Mouse (Mus musculus) hematopoietic multipotent progenitor cell, adult 10-12 weeks (in vitro differentiated cells): ENCODE results near the gene Gjc3. TPM values are rescaled to one million over a fixed set of nuclear protein-coding genes. Genes with fewer than 3 reads are reported as not detected.

Source experiments
- polyA plus RNA-seq: library from polyadenylated mRNA; stranded (reverse); fragments of >175 nt; gene quantifications from 2 replicates; pipeline ENCODE4 v1.2.3, GENCODE M21; 2012; ENCODE audit warnings: low replicate concordance

The Gjc3 gene
- polyA plus RNA-seq: not detected in 2 replicates

DNA sequence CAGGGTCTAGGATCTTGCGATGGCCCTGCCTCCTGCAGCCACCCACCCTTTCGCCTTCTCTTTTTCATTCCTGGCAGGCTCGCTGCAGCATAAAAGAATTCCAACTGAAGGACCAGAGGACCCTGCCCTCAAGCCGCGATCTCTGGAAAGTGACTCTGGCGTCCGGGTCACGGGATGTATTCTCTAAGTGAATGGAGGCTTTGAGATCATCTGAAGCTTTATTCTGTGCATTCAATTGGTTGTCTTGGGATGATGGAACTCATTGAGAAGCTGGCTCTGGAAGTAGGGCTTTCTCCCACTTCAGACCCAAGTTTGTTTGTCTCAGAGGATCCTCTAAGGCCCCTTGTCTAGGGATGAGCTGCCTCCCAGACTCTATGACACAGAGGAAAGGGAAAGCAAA, at the start of gene Gjc3:
Gjc3 (minus strand) TSS at position 154 of the 400 bp plus-strand sequence.

DNA sequence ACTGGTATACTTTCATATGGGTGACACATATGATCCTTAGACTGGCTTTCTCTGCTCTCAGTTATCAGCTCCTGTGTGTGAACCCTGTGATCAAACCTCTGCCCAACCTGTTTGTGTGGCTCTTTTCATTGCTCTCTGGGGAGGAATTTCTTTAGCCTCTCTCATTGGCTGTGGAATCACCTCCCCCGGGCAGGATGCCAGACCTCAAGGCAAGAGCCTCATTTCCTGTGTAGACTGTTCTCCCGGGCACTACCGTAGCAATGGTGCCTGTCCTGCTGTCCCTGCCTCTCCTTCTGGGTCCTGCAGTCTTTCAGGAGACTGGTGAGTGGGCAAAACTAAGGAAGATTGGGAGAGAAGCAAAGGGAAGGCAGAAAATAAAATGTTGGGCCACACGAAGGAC, 18.4 kb upstream of the Gjc3 start, which contains the start of gene Azgp1:
Azgp1 (plus strand) TSS at position 221 of the 400 bp plus-strand sequence.

DNA sequence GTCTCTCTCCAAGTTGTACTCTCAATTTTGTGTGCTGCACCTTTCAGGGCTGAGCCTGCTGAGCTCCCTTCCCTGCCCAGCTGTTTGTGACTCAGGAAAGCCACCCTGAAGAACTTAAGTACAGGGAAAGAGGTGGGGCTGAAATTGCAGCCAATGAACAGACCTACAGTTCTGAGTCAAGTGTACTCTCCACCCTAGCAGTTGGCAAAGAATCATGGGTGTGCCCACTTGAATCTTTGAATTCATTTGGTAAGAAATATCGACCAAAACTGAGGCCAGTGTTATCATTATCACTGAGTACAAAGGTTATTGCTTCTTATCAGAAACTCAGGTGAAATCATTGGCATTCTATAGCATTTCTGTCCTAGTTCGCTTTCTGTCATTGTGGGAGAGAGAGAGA, 41.4 kb downstream of the Gjc3 start, which contains the start of gene Cyp3a13:
Cyp3a13 (minus strand) TSS at position 88 of the 400 bp plus-strand sequence.

Other genes starting within 250 kb of the Gjc3 start
- gene Nyap1, start 221.5 kb downstream of the Gjc3 start, polyA plus RNA-seq: 3.5 and 11.1 TPM in 2 replicates
- gene Tsc22d4, start 217.4 kb downstream of the Gjc3 start, polyA plus RNA-seq: 642 and 1,190 TPM in 2 replicates
- gene Ppp1r35, start 184.2 kb downstream of the Gjc3 start, polyA plus RNA-seq: 82.7 and 175 TPM in 2 replicates
- gene Mepce, start 175.4 kb downstream of the Gjc3 start, polyA plus RNA-seq: 168 and 453 TPM in 2 replicates
- 2.2 and 5.2 TPM in 2 replicates for gene Zcwpw1, start 175.3 kb downstream of the Gjc3 start, polyA plus RNA-seq
- gene Pilra, start 126.8 kb downstream of the Gjc3 start, polyA plus RNA-seq: 6.6 and 11.0 TPM in 2 replicates
- 6.6 and 9.2 TPM in 2 replicates for gene Pilrb1, start 105.0 kb downstream of the Gjc3 start, polyA plus RNA-seq
- 6.4 and 10.8 TPM in 2 replicates for gene Pilrb2, start 91.3 kb downstream of the Gjc3 start, polyA plus RNA-seq
- not detected in 2 replicates for gene Cyp3a13, start 41.5 kb downstream of the Gjc3 start, polyA plus RNA-seq
- gene Azgp1, start 18.4 kb upstream of the Gjc3 start, polyA plus RNA-seq: not detected in 2 replicates
- gene Smok3a, start 58.2 kb upstream of the Gjc3 start, polyA plus RNA-seq: not detected in 2 replicates
- not detected in 2 replicates for gene Smok3b, start 58.3 kb upstream of the Gjc3 start, polyA plus RNA-seq
- not detected in 2 replicates for gene Smok3c, start 90.1 kb upstream of the Gjc3 start, polyA plus RNA-seq
- gene Zkscan1, start 122.0 kb upstream of the Gjc3 start, polyA plus RNA-seq: 0.78 and 1.9 TPM in 2 replicates
- gene Zscan21, start 153.8 kb upstream of the Gjc3 start, polyA plus RNA-seq: 0.54 and 2.8 TPM in 2 replicates
- 0.34 and 0.71 TPM in 2 replicates for gene Zfp113, start 192.6 kb upstream of the Gjc3 start, polyA plus RNA-seq
- gene Cops6, start 198.0 kb upstream of the Gjc3 start, polyA plus RNA-seq: 45.0 and 53.1 TPM in 2 replicates
- gene Ap4m1, start 208.9 kb upstream of the Gjc3 start, polyA plus RNA-seq: 7.5 and 19.0 TPM in 2 replicates
- 5.9 and 28.7 TPM in 2 replicates for gene Mcm7, start 209.3 kb upstream of the Gjc3 start, polyA plus RNA-seq
- 13.1 and 29.5 TPM in 2 replicates for gene Taf6, start 224.4 kb upstream of the Gjc3 start, polyA plus RNA-seq
- 1.4 and 2.7 TPM in 2 replicates for gene Cnpy4, start 224.4 kb upstream of the Gjc3 start, polyA plus RNA-seq
- 2.1 and 5.4 TPM in 2 replicates for gene Mblac1, start 231.2 kb upstream of the Gjc3 start, polyA plus RNA-seq